Mouse (Mus musculus) CD4-positive, CD25-positive, alpha-beta regulatory T cell, adult 4 months (primary cell): ENCODE measurements around the gene 4932414N04Rik. TPM values are rescaled to one million over a fixed set of nuclear protein-coding genes. Genes with fewer than 3 reads are reported as not detected.

Experiments used
- polyA plus RNA-seq, 2 experiments: library from polyadenylated mRNA; unstranded; fragments of 100-300 nt; shearing (Covaris generic); gene quantifications; one replicate each; pipeline ENCODE4 v1.2.1; 2017

Gene 4932414N04Rik
- polyA plus RNA-seq, 2 experiments from 2014 or later, result not detected

Other genes starting within 250 kb of the 4932414N04Rik start
- 10 to 100 TPM; 10.6 to 13.9 TPM for gene Stk39, start 184.2 kb upstream of the 4932414N04Rik start, polyA plus RNA-seq
- not detected for gene 4933409G03Rik, start 74.1 kb upstream of the 4932414N04Rik start, polyA plus RNA-seq
- gene Cers6, start 205.0 kb downstream of the 4932414N04Rik start, polyA plus RNA-seq, result 1 to 10 TPM; 4.6 to 4.8 TPM